9 mouse cellular contexts compared by ENCODE assay signal in genomic region chr7:45812921-45813320, GRCm38 (mm10). TPM values are rescaled to one million over a fixed set of nuclear protein-coding genes. Genes with fewer than 3 reads are reported as not detected.
DNase-seq lines count a peak whose midpoint lies in the region; ATAC-seq lines count a peak whose summit lies in the region.
"Had no signal": no experiment of that assay in that cellular context is flagged by ENCODE, and none has a peak within 500 bp of the region (broad histone marks: within the 10 kb centered on the region; RNA-seq: fewer than 3 reads in every experiment).

No protein-coding gene starts in this region.

- no peaks in the 10 kb centered on the region for H3K27me3 ChIP-seq in liver, embryonic 11.5 days (replicated peaks; ENCODE audit: control insufficient read depth, insufficient read depth, low read length)
- peaks cover 5% of the 10 kb centered on the region; the same call in 1 of the 2 replicates for H3K27me3 ChIP-seq in forebrain, embryonic 10.5 days (ENCODE audit: poor library complexity, severe bottlenecking)
- no peaks in the 10 kb centered on the region for H3K27me3 ChIP-seq in limb, embryonic 10.5 days (ENCODE audit: low read depth, poor library complexity, severe bottlenecking)
- H3K27me3 ChIP-seq in neural tube, embryonic 15.5 days (replicated peaks): no peaks in the 10 kb centered on the region

- H3K9ac ChIP-seq in liver, embryonic 11.5 days (ENCODE audit: low read depth, low read length): peak overlapping the region; percentile 98
- peak overlapping the region; percentile 100 for H3K9ac ChIP-seq in neural tube, embryonic 15.5 days (replicated peaks)

- WGBS in liver, embryonic 11.5 days: 92% methylated on average over 8 of the region's 8 CpGs
- WGBS in forebrain, embryonic 10.5 days: 89% methylated on average over 8 of the region's 8 CpGs
- 92% methylated on average over 8 of the region's 8 CpGs for WGBS in limb, embryonic 10.5 days
- WGBS in neural tube, embryonic 15.5 days: 88% methylated on average over 8 of the region's 8 CpGs

- no peaks in the 10 kb centered on the region for H3K9me3 ChIP-seq in liver, embryonic 11.5 days (ENCODE audit: control insufficient read depth, low read length)
- H3K9me3 ChIP-seq in forebrain, embryonic 10.5 days: no peaks in the 10 kb centered on the region
- H3K9me3 ChIP-seq in limb, embryonic 10.5 days (replicated peaks): no peaks in the 10 kb centered on the region
- no peaks in the 10 kb centered on the region for H3K9me3 ChIP-seq in neural tube, embryonic 15.5 days (replicated peaks)

- peak overlapping the region; percentile 90 for H3K4me3 ChIP-seq in liver, embryonic 11.5 days (ENCODE audit: low read depth, low read length)
- peak overlapping the region; percentile 93 for H3K4me3 ChIP-seq in forebrain, embryonic 10.5 days
- peak overlapping the region; percentile 98 for H3K4me3 ChIP-seq in limb, embryonic 10.5 days
- peak overlapping the region; percentile 93 for H3K4me3 ChIP-seq in neural tube, embryonic 15.5 days (replicated peaks)

- peaks cover 24% of the 10 kb centered on the region for H3K4me1 ChIP-seq in liver, embryonic 11.5 days (replicated peaks; ENCODE audit: control insufficient read depth, insufficient read depth, low read length)
- peaks cover 40% of the 10 kb centered on the region for H3K4me1 ChIP-seq in forebrain, embryonic 10.5 days
- peaks cover 37% of the 10 kb centered on the region for H3K4me1 ChIP-seq in limb, embryonic 10.5 days
- peaks cover 45% of the 10 kb centered on the region for H3K4me1 ChIP-seq in neural tube, embryonic 15.5 days

- H3K27ac ChIP-seq in liver, embryonic 11.5 days (ENCODE audit: low read depth, low read length): no peak overlapping the region
- peak overlapping the region; percentile 100 for H3K27ac ChIP-seq in forebrain, embryonic 10.5 days
- H3K27ac ChIP-seq in limb, embryonic 10.5 days: peak overlapping the region; percentile 100
- peak overlapping the region; percentile 100; the same call in 1 of the 2 replicates for H3K27ac ChIP-seq in neural tube, embryonic 15.5 days (replicated peaks)

- no peak for DNase-seq in liver, embryonic 11.5 days (ENCODE audit: low spot score)
- DNase-seq in liver: no peak
- DNase-seq in forebrain, embryonic 10.5 days (ENCODE audit: extremely low spot score, low spot score): no peak
- DNase-seq in limb, embryonic 10.5 days (ENCODE audit: low spot score): no peak
- no peak for DNase-seq in adrenal gland, adult 18-20 months (ENCODE audit: low spot score in 2 of 2)
- DNase-seq in gastrocnemius, postnatal 36 days: no peak
- DNase-seq in adrenal gland, postnatal 10 days: no peak

- H3K4me2 ChIP-seq in liver, embryonic 11.5 days: peak overlapping the region; percentile 77
- peak overlapping the region; percentile 80 for H3K4me2 ChIP-seq in neural tube, embryonic 15.5 days

- no peak for ATAC-seq in liver, embryonic 11.5 days (replicated peaks; ENCODE audit: low FRiP score)
- no peak for ATAC-seq in neural tube, embryonic 15.5 days (ENCODE audit: low FRiP score)

- intact Hi-C loops in gastrocnemius, postnatal 36 days (cut with DNase I): no loop called here

- peaks cover 29% of the 10 kb centered on the region for H3K36me3 ChIP-seq in liver, embryonic 11.5 days (ENCODE audit: control insufficient read depth, insufficient read depth, low read length)
- H3K36me3 ChIP-seq in forebrain, embryonic 10.5 days (replicated peaks): peaks cover 51% of the 10 kb centered on the region
- H3K36me3 ChIP-seq in limb, embryonic 10.5 days: peaks cover 53% of the 10 kb centered on the region
- H3K36me3 ChIP-seq in neural tube, embryonic 15.5 days: peaks cover 47% of the 10 kb centered on the region

RNA-seq across cellular contexts. Expression of gene Cyth2, which starts 1.5 kb away (rescaled TPM):
- polyA plus RNA-seq in liver, embryonic 11.5 days (2014; fragmentation: Nextera tagmentation; extraction: Ambion mirVana): 67.2 and 69.1 TPM in 2 replicates
- polyA plus RNA-seq in forebrain, embryonic 10.5 days (2016; fragmentation: Nextera tagmentation; extraction: Ambion mirVana): 132 and 136 TPM in 2 replicates
- polyA plus RNA-seq in limb, embryonic 10.5 days (2016; fragmentation: Nextera tagmentation; extraction: Ambion mirVana): 170 TPM in 2 replicates
- 211 and 253 TPM in 2 replicates for polyA plus RNA-seq in neural tube, embryonic 15.5 days (2015; fragmentation: Nextera tagmentation; extraction: Ambion mirVana)
- 100 to 1,000 TPM in 1 of 2 experiments, 10 to 100 TPM in 1; 92.9 to 117 TPM for total RNA-seq in adrenal gland, adult 18-20 months (2021)
- 10 to 100 TPM; 32.6 to 33.4 TPM for total RNA-seq in gastrocnemius, postnatal 36 days (2021)
- total RNA-seq in adrenal gland, postnatal 10 days (2021): 100 to 1,000 TPM in 1 of 2 experiments, 10 to 100 TPM in 1; 88.5 to 107 TPM

RNA-seq across cellular contexts. Expression of gene Kcnj14, which starts 11.7 kb away (rescaled TPM):
- polyA plus RNA-seq in liver, embryonic 11.5 days (2014; fragmentation: Nextera tagmentation; extraction: Ambion mirVana): 0.40 and 0.74 TPM in 2 replicates
- 0.76 and 0.78 TPM in 2 replicates for polyA plus RNA-seq in forebrain, embryonic 10.5 days (2016; fragmentation: Nextera tagmentation; extraction: Ambion mirVana)
- polyA plus RNA-seq in limb, embryonic 10.5 days (2016; fragmentation: Nextera tagmentation; extraction: Ambion mirVana): 1.2 and 1.4 TPM in 2 replicates
- polyA plus RNA-seq in neural tube, embryonic 15.5 days (2015; fragmentation: Nextera tagmentation; extraction: Ambion mirVana): 1.4 and 1.7 TPM in 2 replicates
- under 1 TPM; 0.19 to 0.20 TPM for total RNA-seq in adrenal gland, adult 18-20 months (2021)
- under 1 TPM; 0.15 to 0.27 TPM for total RNA-seq in gastrocnemius, postnatal 36 days (2021)
- under 1 TPM; 0.24 to 0.51 TPM for total RNA-seq in adrenal gland, postnatal 10 days (2021)

RNA-seq across cellular contexts. Expression of gene Grwd1, which starts 17.8 kb away (rescaled TPM):
- 101 and 106 TPM in 2 replicates for polyA plus RNA-seq in liver, embryonic 11.5 days (2014; fragmentation: Nextera tagmentation; extraction: Ambion mirVana)
- 132 and 137 TPM in 2 replicates for polyA plus RNA-seq in forebrain, embryonic 10.5 days (2016; fragmentation: Nextera tagmentation; extraction: Ambion mirVana)
- polyA plus RNA-seq in limb, embryonic 10.5 days (2016; fragmentation: Nextera tagmentation; extraction: Ambion mirVana): 116 and 156 TPM in 2 replicates
- 40.7 and 48.9 TPM in 2 replicates for polyA plus RNA-seq in neural tube, embryonic 15.5 days (2015; fragmentation: Nextera tagmentation; extraction: Ambion mirVana)
- 10 to 100 TPM; 33.0 to 36.0 TPM for total RNA-seq in adrenal gland, adult 18-20 months (2021)
- 10 to 100 TPM; 11.8 to 14.5 TPM for total RNA-seq in gastrocnemius, postnatal 36 days (2021)
- 10 to 100 TPM; 23.7 to 27.5 TPM for total RNA-seq in adrenal gland, postnatal 10 days (2021)

RNA-seq across cellular contexts. Expression of gene Sult2b1, which starts 28.5 kb away (rescaled TPM):
- 0.65 and 0.70 TPM in 2 replicates for polyA plus RNA-seq in liver, embryonic 11.5 days (2014; fragmentation: Nextera tagmentation; extraction: Ambion mirVana)
- polyA plus RNA-seq in forebrain, embryonic 10.5 days (2016; fragmentation: Nextera tagmentation; extraction: Ambion mirVana): 1.6 and 2.3 TPM in 2 replicates
- polyA plus RNA-seq in limb, embryonic 10.5 days (2016; fragmentation: Nextera tagmentation; extraction: Ambion mirVana): 1.8 and 2.1 TPM in 2 replicates
- polyA plus RNA-seq in neural tube, embryonic 15.5 days (2015; fragmentation: Nextera tagmentation; extraction: Ambion mirVana): 7.1 and 8.6 TPM in 2 replicates
- total RNA-seq in adrenal gland, adult 18-20 months (2021): 1 to 10 TPM in 1 of 2 experiments, under 1 TPM in 1; 0.77 to 1.1 TPM
- total RNA-seq in gastrocnemius, postnatal 36 days (2021): not detected
- total RNA-seq in adrenal gland, postnatal 10 days (2021): under 1 TPM; 0.39 to 0.45 TPM
- total RNA-seq: neutrophil, adult 5-6 weeks had no signal

RNA-seq across cellular contexts. Expression of gene Lmtk3, which starts 29.4 kb away (rescaled TPM):
- 0.30 and 0.45 TPM in 2 replicates for polyA plus RNA-seq in liver, embryonic 11.5 days (2014; fragmentation: Nextera tagmentation; extraction: Ambion mirVana)
- 1.7 and 2.7 TPM in 2 replicates for polyA plus RNA-seq in forebrain, embryonic 10.5 days (2016; fragmentation: Nextera tagmentation; extraction: Ambion mirVana)
- polyA plus RNA-seq in limb, embryonic 10.5 days (2016; fragmentation: Nextera tagmentation; extraction: Ambion mirVana): 2.2 and 3.2 TPM in 2 replicates
- polyA plus RNA-seq in neural tube, embryonic 15.5 days (2015; fragmentation: Nextera tagmentation; extraction: Ambion mirVana): 19.3 and 26.0 TPM in 2 replicates
- total RNA-seq in adrenal gland, adult 18-20 months (2021): 1 to 10 TPM; 6.2 to 8.4 TPM
- not detected for total RNA-seq in gastrocnemius, postnatal 36 days (2021)
- 1 to 10 TPM; 4.2 to 8.3 TPM for total RNA-seq in adrenal gland, postnatal 10 days (2021)
- total RNA-seq: neutrophil, adult 5-6 weeks had no signal
